Mouse (Mus musculus) limb, embryonic 10.5 days (tissue): ENCODE data around the gene Chn2. TPM values are rescaled to one million over a fixed set of nuclear protein-coding genes. Genes with fewer than 3 reads are reported as not detected.

Experiments
- DNase-seq: peaks from one replicate; pipeline ENCODE4 v3.0.0-alpha.2; 2017; ENCODE audit warnings: low spot score
- H3K27ac ChIP-seq: fragments of 300-500 bp; sonication (generic); 2 replicates; pipeline ENCODE4 v1.5.1; 2016; ENCODE audit warnings: mild to moderate bottlenecking
- H3K27me3 ChIP-seq: fragments of 300-500 bp; sonication (generic); 2 replicates; pipeline ENCODE4 v1.6.1; 2016; ENCODE audit warnings: low read depth, mild to moderate bottlenecking; ENCODE audit not compliant: poor library complexity, severe bottlenecking
- H3K36me3 ChIP-seq: fragments of 300-500 bp; sonication (generic); 2 replicates; pipeline ENCODE4 v1.6.1; 2016; ENCODE audit warnings: mild to moderate bottlenecking, moderate library complexity
- H3K4me1 ChIP-seq: fragments of 300-500 bp; sonication (generic); 2 replicates; pipeline ENCODE4 v1.6.1; 2016
- H3K4me3 ChIP-seq: fragments of 300-500 bp; sonication (generic); 2 replicates; pipeline ENCODE4 v1.5.1; 2016; ENCODE audit warnings: mild to moderate bottlenecking, moderate library complexity
- H3K9me3 ChIP-seq: fragments of 300-500 bp; sonication (generic); replicated peaks from 2 replicates; pipeline ENCODE4 v1.6.1; 2016; ENCODE audit warnings: mild to moderate bottlenecking
- WGBS: fragments of 180-500 bp; shearing (Covaris S2); methylation state at CpG from one replicate; pipeline ENCODE4 v1.1.7; 2016; 5-methylcytosine and 5-hydroxymethylcytosine counted together
- polyA plus RNA-seq: library from polyadenylated mRNA; unstranded; fragments of >200 nt; fragmentation: Nextera tagmentation; extraction: Ambion mirVana; gene quantifications from 2 replicates; pipeline ENCODE4 v1.2.1, GENCODE M21; 2016

Gene Chn2
- polyA plus RNA-seq, 1 experiment from 2014 or later, result 7.1 TPM

GRCm38 (mm10) chr6:54231769-54232558 is 192.6 kb downstream of the Chn2 start:
- Histone ChIP-seq H3K4me3 (no peak overlapping the region), H3K36me3 (no peaks in the 10 kb centered on the region), H3K4me1 (peaks cover 11% of the 10 kb centered on the region), H3K9me3 (no peaks in the 10 kb centered on the region), H3K27me3 (no peaks in the 10 kb centered on the region), H3K27ac (no peak overlapping the region)
- WGBS, result 85% methylated on average over 13 of the region's 13 CpGs
- no peak for DNase-seq

GRCm38 (mm10) chr6:54236441-54236840 is 197.1 kb downstream of the Chn2 start:
- Histone ChIP-seq H3K4me1 (no peaks in the 10 kb centered on the region), H3K4me3 (no peak overlapping the region), H3K9me3 (no peaks in the 10 kb centered on the region), H3K27me3 (no peaks in the 10 kb centered on the region), H3K27ac (no peak overlapping the region), H3K36me3 (peaks cover 8% of the 10 kb centered on the region; the same call in 1 of the 2 replicates)
- no peak for DNase-seq
- 92% methylated on average over 9 of the region's 9 CpGs for WGBS

DNA sequence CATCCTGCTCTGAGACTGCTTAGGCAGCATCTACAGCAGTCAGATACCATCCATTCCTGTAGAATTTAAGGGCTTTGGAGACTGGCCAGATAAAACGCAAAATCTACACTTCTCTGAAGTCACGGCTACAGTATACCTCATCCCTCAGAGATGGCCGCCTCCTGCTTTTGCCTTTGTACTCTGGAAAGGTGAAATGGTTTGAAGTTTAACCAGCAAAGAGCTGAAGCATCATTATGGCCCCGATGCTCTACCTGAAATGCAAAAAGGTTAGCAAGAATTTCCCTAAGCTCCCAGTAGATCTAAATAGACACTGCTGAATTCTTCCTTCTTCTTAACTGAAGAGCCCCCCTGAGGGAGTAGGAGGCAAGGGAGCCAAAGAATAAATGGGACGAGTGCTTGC is 202.4 kb downstream of the Chn2 start:
- Histone ChIP-seq H3K4me1 (0 out of 2 replicates have a peak, but pooled peaks cover 5% of the 10 kb centered on the region), H3K27me3 (no peaks in the 10 kb centered on the region), H3K27ac (no peak overlapping the region), H3K36me3 (peaks cover 8% of the 10 kb centered on the region; the same call in 1 of the 2 replicates), H3K4me3 (no peak overlapping the region), H3K9me3 (no peaks in the 10 kb centered on the region)
- DNase-seq, result no peak
- WGBS, result 94% methylated on average over 5 of the region's 5 CpGs

DNA sequence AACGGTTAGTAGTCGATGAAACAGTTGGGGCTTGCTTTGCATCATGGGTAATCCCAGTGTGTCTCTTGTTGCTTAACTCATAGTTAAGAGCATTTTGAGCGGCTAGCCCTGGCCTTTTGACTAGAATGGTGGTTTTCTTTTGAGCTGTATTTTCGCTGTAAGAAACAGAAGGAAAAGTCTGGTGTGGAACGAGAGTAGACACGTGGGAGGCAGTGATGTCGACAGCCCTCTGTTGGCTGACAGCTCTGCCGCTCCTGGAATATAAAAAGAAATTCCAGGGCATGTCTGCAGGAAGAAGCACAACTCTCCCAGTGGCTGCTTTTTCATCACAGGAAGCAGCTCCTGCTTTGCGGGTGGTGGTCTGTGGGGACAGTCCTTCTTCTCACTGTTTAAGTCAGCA is 202.9 kb downstream of the Chn2 start:
- H3K36me3 ChIP-seq, result peaks cover 8% of the 10 kb centered on the region; the same call in 1 of the 2 replicates
- no peak for DNase-seq
- WGBS, result 85% methylated on average over 9 of the region's 9 CpGs
- no peaks in the 10 kb centered on the region for H3K9me3 ChIP-seq
- no peak overlapping the region for H3K27ac ChIP-seq
- H3K4me1 ChIP-seq, result 0 out of 2 replicates have a peak, but pooled peaks cover 5% of the 10 kb centered on the region
- H3K27me3 ChIP-seq, result no peaks in the 10 kb centered on the region
- no peak overlapping the region for H3K4me3 ChIP-seq

- Histone ChIP-seq H3K4me1 (peaks cover 53% of the 10 kb centered on the region), H3K36me3 (no peaks in the 10 kb centered on the region), H3K9me3 (no peaks in the 10 kb centered on the region), H3K27me3 (no peaks in the 10 kb centered on the region), H3K4me3 (no peak overlapping the region), H3K27ac (peak overlapping the region; percentile 61; the same call in 1 of the 2 replicates)
- 57% methylated on average over 8 of the region's 8 CpGs for WGBS
- DNase-seq, result no peak
Observed at GRCm38 (mm10) chr6:54248354-54249252, 209.2 kb downstream of the Chn2 start.

DNA sequence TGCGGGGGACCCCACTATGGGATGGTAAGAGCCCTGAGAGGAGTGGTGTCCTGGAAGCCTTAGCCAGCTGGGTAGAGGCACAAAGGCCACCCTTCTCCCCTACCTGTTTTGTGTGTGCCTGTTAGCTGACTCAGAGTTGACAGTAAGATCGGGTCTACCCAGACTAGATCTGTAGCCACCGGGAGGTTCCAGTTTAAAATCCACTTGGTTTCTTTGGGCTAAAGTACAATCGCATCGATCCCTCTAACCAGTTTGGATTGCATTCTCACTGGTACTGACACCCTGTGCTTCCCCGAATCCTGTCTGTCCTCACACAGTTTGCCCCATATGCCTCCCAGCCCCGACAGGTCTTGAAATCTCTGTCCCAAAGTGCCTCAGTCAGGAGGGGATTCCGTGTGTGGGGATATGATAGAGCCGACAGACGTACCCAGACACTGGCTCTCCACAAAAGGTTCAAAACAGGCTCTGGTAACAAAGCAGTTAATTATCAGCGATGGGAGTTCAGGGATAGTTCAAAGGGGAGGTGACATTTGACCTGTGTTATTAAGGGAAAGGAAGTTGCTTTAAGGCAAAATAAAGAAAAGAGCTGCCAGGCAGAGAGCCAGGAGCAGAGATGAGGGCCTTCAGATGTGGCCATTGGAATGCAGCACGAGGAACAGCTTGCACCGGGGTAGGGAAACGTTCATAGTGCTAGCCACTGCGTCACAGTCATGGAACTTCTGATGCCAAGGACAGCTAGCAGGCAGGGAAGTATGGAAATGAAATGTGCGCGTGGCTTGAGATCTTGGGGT is 212.2 kb downstream of the Chn2 start:
- 40% methylated on average over 17 of the region's 17 CpGs for WGBS
- no peak overlapping the region for H3K4me3 ChIP-seq
- no peaks in the 10 kb centered on the region for H3K9me3 ChIP-seq
- H3K27ac ChIP-seq, result peak overlapping the region; percentile 61
- H3K4me1 ChIP-seq, result peaks cover 75% of the 10 kb centered on the region
- H3K36me3 ChIP-seq, result no peaks in the 10 kb centered on the region
- H3K27me3 ChIP-seq, result no peaks in the 10 kb centered on the region
- DNase-seq, result no peak

DNA sequence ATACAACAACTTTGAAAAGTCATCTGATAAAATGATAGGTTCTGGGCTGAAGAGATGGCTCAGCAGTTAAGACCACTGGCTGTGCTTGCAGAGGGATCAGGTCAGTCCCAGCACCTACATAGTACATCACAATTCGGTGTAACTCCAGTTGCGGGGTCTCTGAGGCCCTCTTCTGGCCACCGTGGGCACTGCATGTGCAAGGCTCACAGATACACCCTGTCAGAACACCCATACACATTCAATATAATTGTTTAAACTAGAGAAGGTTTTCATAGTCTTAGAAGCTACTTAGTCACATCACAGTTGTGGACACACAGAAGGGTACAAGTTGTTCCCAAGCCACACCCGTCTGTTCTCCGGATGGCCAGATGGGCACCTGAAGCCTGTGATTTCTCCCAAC is 213.9 kb downstream of the Chn2 start:
- H3K4me1 ChIP-seq, result peaks cover 82% of the 10 kb centered on the region

GRCm38 (mm10) chr6:54253881-54254280 is 214.5 kb downstream of the Chn2 start:
- H3K36me3 ChIP-seq, result no peaks in the 10 kb centered on the region
- no peaks in the 10 kb centered on the region for H3K27me3 ChIP-seq
- H3K9me3 ChIP-seq, result no peaks in the 10 kb centered on the region
- WGBS, result 71% methylated on average over 7 of the region's 7 CpGs
- peaks cover 76% of the 10 kb centered on the region for H3K4me1 ChIP-seq
- DNase-seq, result no peak
- H3K4me3 ChIP-seq, result no peak overlapping the region
- H3K27ac ChIP-seq, result peak overlapping the region; percentile 61; the same call in 1 of the 2 replicates

More for the DNA sequence above, 213.9 kb downstream of the Chn2 start:
- Histone ChIP-seq H3K27ac (no peak overlapping the region), H3K27me3 (no peaks in the 10 kb centered on the region), H3K9me3 (no peaks in the 10 kb centered on the region), H3K36me3 (no peaks in the 10 kb centered on the region), H3K4me3 (no peak overlapping the region)
- WGBS, result 65% methylated on average over 5 of the region's 5 CpGs
- no peak for DNase-seq

DNA sequence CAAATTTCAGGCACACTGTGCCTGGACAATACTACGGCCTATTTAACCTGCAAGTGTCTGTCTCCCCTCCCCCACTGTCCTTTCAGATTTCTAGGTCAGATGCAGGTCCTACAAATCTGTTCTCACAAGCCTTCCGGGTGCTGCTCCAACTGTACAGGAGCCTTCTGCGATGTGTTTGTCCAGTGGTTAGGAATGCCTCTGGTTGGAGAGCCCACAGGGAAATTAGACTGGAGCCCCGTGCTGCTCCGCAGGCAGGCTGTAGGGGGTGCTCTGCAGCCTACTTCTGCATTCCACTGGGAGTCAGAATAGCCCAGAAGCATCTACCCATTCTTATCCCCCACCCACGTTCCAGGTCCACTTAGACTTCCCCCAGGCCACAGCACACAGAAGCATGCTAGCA is 215.4 kb downstream of the Chn2 start:
- no peaks in the 10 kb centered on the region for H3K27me3 ChIP-seq
- H3K36me3 ChIP-seq, result no peaks in the 10 kb centered on the region
- no peaks in the 10 kb centered on the region for H3K9me3 ChIP-seq
- no peak overlapping the region for H3K4me3 ChIP-seq
- peaks cover 67% of the 10 kb centered on the region for H3K4me1 ChIP-seq
- H3K27ac ChIP-seq, result peak overlapping the region; percentile 61
- DNase-seq, result no peak
- 70% methylated on average over 6 of the region's 6 CpGs for whole genome bisulfite sequencing

DNA sequence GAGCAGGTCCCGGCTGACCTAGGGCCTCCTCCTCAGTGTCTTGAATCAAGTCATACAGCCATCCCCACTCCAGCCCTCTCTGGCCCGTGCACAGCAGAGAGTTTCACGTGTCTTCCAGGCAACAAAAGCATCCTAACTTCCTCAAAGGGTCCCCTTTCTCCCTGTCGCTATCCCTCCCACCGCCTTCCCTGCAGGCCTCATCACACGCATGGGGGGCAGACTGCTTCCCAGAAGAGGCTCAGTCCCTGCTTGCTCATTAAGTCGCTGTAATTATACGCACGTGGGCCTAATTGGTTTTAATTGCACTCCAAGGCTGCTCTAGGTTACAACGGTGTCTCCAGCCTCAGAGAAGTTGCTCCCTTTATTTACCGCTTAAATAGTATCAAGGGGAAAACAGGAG is 216.0 kb downstream of the Chn2 start:
- 43% methylated on average over 11 of the region's 11 CpGs for WGBS
- Histone ChIP-seq H3K27ac (peak overlapping the region; percentile 61), H3K27me3 (no peaks in the 10 kb centered on the region), H3K9me3 (no peaks in the 10 kb centered on the region), H3K4me3 (no peak overlapping the region), H3K4me1 (peaks cover 61% of the 10 kb centered on the region), H3K36me3 (no peaks in the 10 kb centered on the region)
- no peak for DNase-seq

DNA sequence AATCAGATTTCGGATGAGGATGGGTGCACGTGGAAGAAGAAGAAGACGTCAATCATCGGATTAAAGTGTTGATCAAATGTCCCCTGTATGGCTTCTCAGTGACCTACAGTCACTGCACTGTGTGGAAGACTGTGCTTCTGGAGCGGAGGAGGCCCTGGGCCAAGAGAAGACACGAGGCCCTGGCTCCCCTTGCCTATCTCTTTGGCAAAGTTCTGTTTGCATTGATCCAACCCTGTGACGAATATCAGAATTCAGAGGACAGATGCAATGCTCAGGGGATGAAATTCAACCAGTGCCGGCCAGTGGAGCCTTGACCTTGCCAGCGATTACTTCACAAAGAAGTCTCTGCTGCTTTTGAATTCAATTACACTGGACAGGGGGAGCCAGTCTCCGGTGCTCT is 217.0 kb downstream of the Chn2 start:
- Histone ChIP-seq H3K4me3 (no peak overlapping the region), H3K27ac (no peak overlapping the region), H3K27me3 (no peaks in the 10 kb centered on the region), H3K4me1 (peaks cover 52% of the 10 kb centered on the region), H3K36me3 (no peaks in the 10 kb centered on the region), H3K9me3 (no peaks in the 10 kb centered on the region)
- DNase-seq, result no peak
- whole genome bisulfite sequencing, result 84% methylated on average over 10 of the region's 10 CpGs

GRCm38 (mm10) chr6:54257552-54257951 is 218.2 kb downstream of the Chn2 start:
- no peak overlapping the region for H3K27ac ChIP-seq
- no peak overlapping the region for H3K4me3 ChIP-seq
- peaks cover 40% of the 10 kb centered on the region for H3K4me1 ChIP-seq
- H3K36me3 ChIP-seq, result no peaks in the 10 kb centered on the region
- no peaks in the 10 kb centered on the region for H3K9me3 ChIP-seq
- DNase-seq, result no peak
- 87% methylated on average over 3 of the region's 3 CpGs for WGBS
- H3K27me3 ChIP-seq, result no peaks in the 10 kb centered on the region
